Mouse (Mus musculus): ENCODE results near the gene Gda. TPM values are rescaled to one million over a fixed set of nuclear protein-coding genes. Genes with fewer than 3 reads are reported as not detected.

The Gda gene
- polyA plus RNA-seq, 1 experiment, result 1.4 TPM

- no peak for TF ChIP-seq CTCF (conservative IDR thresholded peaks at IDR 0.05; ENCODE audit: insufficient read depth, insufficient read length, low read depth, low read length)
- TF ChIP-seq POLR2A (IDR thresholded peaks at IDR 0.05; ENCODE audit: low read depth, low read length), result no peak
- WGBS, result 61% methylated on average over 6 of the region's 6 CpGs
Observed at GRCm38 (mm10) chr19:21349634-21350033, 123.6 kb downstream of the Gda start.

DNA sequence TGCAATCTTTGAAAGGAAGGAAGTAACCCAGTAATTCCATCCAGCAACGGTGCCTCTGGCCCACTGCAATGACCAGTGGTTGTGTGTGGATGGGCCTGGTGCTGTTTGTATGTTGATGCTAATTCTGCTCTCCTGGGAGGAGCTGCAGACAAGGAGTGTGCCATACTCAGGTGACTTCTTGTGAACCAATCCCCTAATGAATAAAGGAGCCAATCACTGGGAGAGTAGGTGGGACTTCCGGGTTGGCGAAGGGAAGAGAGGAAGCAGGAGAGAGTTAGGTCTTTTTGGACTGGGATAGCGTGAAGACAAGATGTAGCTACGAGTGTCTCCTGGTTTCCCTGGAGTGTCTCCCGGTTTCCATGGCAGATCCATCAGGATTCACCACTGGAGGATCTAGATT, 126.6 kb downstream of the Gda start:
- WGBS, result 92% methylated on average over 6 of the region's 6 CpGs

More at GRCm38 (mm10) chr19:21349634-21350033, 123.6 kb downstream of the Gda start:
- Histone ChIP-seq H3K27me3 (replicated peaks; ENCODE audit: control insufficient read depth, insufficient read depth, low read length) (no peaks in the 10 kb centered on the region), H3K4me3 (ENCODE audit: insufficient read depth, low read depth, low read length) (no peak overlapping the region), H3K27ac (ENCODE audit: insufficient read depth, low read depth, low read length) (no peak overlapping the region), H3K4me1 (ENCODE audit: control insufficient read depth, insufficient read depth, low read length) (no peaks in the 10 kb centered on the region), H3K36me3 (ENCODE audit: control insufficient read depth, insufficient read depth, low read length) (no peaks in the 10 kb centered on the region)
- DNase-seq, result no peak

More for the DNA sequence above, 126.6 kb downstream of the Gda start:
- Histone ChIP-seq H3K4me3 (ENCODE audit: insufficient read depth, low read depth, low read length) (no peak overlapping the region), H3K4me1 (ENCODE audit: control insufficient read depth, insufficient read depth, low read length) (no peaks in the 10 kb centered on the region), H3K27me3 (replicated peaks; ENCODE audit: control insufficient read depth, insufficient read depth, low read length) (no peaks in the 10 kb centered on the region), H3K27ac (ENCODE audit: insufficient read depth, low read depth, low read length) (no peak overlapping the region), H3K36me3 (ENCODE audit: control insufficient read depth, insufficient read depth, low read length) (no peaks in the 10 kb centered on the region)
- DNase-seq, result no peak
- TF ChIP-seq POLR2A (IDR thresholded peaks at IDR 0.05; ENCODE audit: low read depth, low read length) (no peak), CTCF (conservative IDR thresholded peaks at IDR 0.05; ENCODE audit: insufficient read depth, insufficient read length, low read depth, low read length) (no peak)

Other genes starting within 250 kb of the Gda start
- gene Zfand5, start 201.2 kb downstream of the Gda start, polyA plus RNA-seq (2012; rRNA removed), result 8.7 and 17.4 TPM in 2 replicates
- gene 1110059E24Rik, start 179.5 kb upstream of the Gda start, polyA plus RNA-seq (2012; rRNA removed), result 3.8 and 7.3 TPM in 2 replicates
- gene Abhd17b, start 179.7 kb upstream of the Gda start, polyA plus RNA-seq (2012; rRNA removed), result 10.5 and 11.1 TPM in 2 replicates

Measured in kidney, adult 2 months (tissue).